Mouse (Mus musculus) spleen, adult 12 weeks (tissue): ENCODE results near the gene Vipr1.

Source experiments
- DNase-seq: peaks from one replicate; pipeline ENCODE4 v3.0.0; 2022; ENCODE audit warnings: low spot score

Vipr1 gene

DNA sequence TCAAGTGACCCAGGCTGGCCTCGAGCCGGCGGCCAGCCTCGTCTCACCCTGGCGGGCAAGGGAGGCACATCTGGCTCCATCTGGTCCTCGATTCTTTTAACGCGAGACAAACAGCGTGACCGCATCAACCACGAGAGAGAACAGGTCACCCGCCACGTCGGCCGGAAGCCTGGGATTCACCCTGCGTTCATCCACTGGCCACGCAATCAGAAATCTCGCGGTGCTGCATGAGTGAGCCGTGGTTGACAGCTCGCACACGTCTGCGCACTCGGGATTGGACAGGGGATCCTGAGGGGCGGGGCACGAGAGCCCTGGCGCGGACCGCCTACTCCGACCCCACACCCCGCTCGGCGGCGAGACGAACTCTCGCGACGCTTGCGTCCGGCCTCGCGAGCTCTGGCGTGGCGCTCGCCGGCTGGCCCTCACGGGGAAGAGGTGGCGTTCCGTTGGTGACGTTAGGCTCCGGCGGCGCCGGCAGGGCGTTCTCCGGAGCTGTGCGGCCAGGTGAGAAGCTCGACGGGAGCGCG lies 76.3 kb downstream of the Vipr1 start, which contains the start of gene Nktr:
Gene Nktr (plus strand): TSS at position 378 of the 527 bp plus-strand sequence.
- peak; percentile 98 for DNase-seq

DNA sequence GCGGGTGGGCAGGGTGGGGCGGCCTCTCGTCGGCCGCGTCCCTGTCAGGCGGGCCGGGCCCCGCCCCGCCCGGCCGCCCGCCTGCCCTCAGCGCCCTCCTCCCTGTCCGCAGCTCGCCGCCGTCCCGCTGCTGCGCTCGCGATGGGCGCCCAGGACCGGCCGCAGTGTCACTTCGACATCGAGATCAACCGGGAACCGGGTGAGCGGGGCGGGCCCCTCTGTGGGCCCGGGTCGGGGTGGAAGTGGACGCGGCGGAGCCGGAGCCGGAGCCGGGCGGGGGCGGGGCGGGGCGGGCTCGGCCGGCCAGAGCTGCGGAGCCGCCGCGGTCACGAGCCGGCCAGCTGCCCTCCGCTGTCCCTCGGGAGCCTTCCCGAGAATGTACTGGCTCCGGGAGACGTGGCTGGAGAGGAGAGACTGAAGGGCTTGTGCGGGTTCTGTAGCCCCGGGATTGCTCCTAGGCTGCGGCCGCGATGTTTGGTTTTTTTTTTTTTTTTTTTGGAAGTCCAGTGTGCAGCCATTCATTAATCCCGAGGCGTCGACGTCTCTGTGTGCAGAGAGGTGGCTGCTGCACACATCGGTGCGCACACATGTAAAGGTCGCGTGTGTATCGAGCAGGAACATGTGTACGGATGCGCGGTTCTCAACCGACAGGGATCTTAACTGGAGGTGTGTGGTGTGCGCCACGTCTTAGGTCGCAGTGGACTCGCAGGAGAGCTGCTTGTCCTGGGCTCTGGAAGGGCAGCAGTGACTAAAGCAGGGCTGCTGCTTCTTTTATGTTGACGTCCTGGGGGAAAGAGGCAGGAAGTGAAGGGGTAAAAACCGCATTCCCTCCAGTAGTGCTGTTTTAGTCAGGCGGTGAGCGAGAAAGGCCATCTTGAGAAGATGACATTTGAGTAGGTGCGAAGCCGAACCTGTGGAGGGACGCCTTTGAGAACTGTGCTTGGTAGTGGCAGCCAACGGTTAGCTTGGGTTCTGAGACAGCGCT lies 77.1 kb downstream of the Vipr1 start:
- peak; percentile 25 for DNase-seq
